Mouse (Mus musculus): ENCODE data around the gene Ccdc58. TPM values are rescaled to one million over a fixed set of nuclear protein-coding genes. Genes with fewer than 3 reads are reported as not detected.

The Ccdc58 gene
- polyA plus RNA-seq, 1 experiment from 2014 or later = 49.8 TPM

DNA sequence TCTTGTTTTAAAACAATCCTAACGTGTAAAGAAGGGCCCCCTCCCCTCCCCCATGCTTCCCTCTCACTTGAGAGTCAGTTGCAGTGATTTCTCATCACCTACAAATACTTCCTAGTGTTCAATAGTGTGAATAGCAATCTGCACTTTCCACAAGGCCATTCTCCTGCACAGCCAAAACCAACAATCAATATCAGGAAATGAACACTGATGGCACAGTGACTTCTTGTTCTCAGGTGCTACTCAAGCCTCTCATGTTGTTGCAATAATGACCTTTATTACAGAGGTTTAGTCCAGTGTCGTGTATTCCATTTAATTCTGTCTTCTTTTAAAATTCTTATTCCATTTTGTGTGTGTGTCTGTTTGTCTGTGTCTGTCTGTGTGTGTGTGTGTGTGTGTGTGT lies 66.7 kb downstream of the Ccdc58 start:
- DNase-seq (ENCODE audit: low spot score) (no peak), ATAC-seq (ENCODE audit: low FRiP score, low TSS enrichment) (no peak)
- H3K9ac ChIP-seq (ENCODE audit: low read length) = no peak overlapping the region
- WGBS = 81% methylated on average over 2 of the region's 2 CpGs
- H3K27ac ChIP-seq (replicated peaks) = no peak overlapping the region
- H3K4me3 ChIP-seq (ENCODE audit: low read depth, low read length) = no peak overlapping the region
- H3K9me3 ChIP-seq (ENCODE audit: control insufficient read depth, low read length) = no peaks in the 10 kb centered on the region
- TF ChIP-seq CTCF (IDR thresholded peaks at IDR 0.05; ENCODE audit: low read depth) (no peak), EP300 (optimal IDR thresholded peaks at IDR 0.05) (no peak)
- H3K4me1 ChIP-seq (replicated peaks; ENCODE audit: control insufficient read depth, insufficient read depth) = no peaks in the 10 kb centered on the region
- H3K27me3 ChIP-seq (ENCODE audit: control insufficient read depth, insufficient read depth, low read length) = no peaks in the 10 kb centered on the region
- H3K4me2 ChIP-seq (replicated peaks; ENCODE audit: low read depth) = no peak overlapping the region
- no peaks in the 10 kb centered on the region for H3K36me3 ChIP-seq (ENCODE audit: control insufficient read depth, insufficient read depth, low read length)

Other genes starting within 250 kb of the Ccdc58 start
- gene Parp14, start 200.1 kb upstream of the Ccdc58 start, polyA plus RNA-seq (2015; fragmentation: Nextera tagmentation; extraction: Ambion mirVana) = 1.4 and 1.7 TPM in 2 replicates
- 9.5 and 9.8 TPM in 2 replicates for gene Parp9, start 133.2 kb upstream of the Ccdc58 start, polyA plus RNA-seq (2015; fragmentation: Nextera tagmentation; extraction: Ambion mirVana)
- gene Dtx3l, start 132.5 kb upstream of the Ccdc58 start, polyA plus RNA-seq (2015; fragmentation: Nextera tagmentation; extraction: Ambion mirVana) = 4.4 and 4.9 TPM in 2 replicates
- gene Kpna1, start 92.9 kb upstream of the Ccdc58 start, polyA plus RNA-seq (2015; fragmentation: Nextera tagmentation; extraction: Ambion mirVana) = 19.5 and 20.3 TPM in 2 replicates
- gene Wdr5b, start 30.5 kb upstream of the Ccdc58 start, polyA plus RNA-seq (2015; fragmentation: Nextera tagmentation; extraction: Ambion mirVana) = 5.1 TPM in 2 replicates
- gene Fam162a, start 91 bp upstream of the Ccdc58 start, polyA plus RNA-seq (2015; fragmentation: Nextera tagmentation; extraction: Ambion mirVana) = 416 and 424 TPM in 2 replicates
- gene Csta1, start 59.6 kb downstream of the Ccdc58 start, polyA plus RNA-seq (2015; fragmentation: Nextera tagmentation; extraction: Ambion mirVana) = 107 and 119 TPM in 2 replicates
- 0.82 and 1.8 TPM in 2 replicates for gene Stfa2l1, start 85.1 kb downstream of the Ccdc58 start, polyA plus RNA-seq (2015; fragmentation: Nextera tagmentation; extraction: Ambion mirVana)
- 2.7 and 3.8 TPM in 2 replicates for gene Gm5483, start 112.5 kb downstream of the Ccdc58 start, polyA plus RNA-seq (2015; fragmentation: Nextera tagmentation; extraction: Ambion mirVana)
- gene Gm5416, start 138.7 kb downstream of the Ccdc58 start, polyA plus RNA-seq (2015; fragmentation: Nextera tagmentation; extraction: Ambion mirVana) = 0.44 TPM in 1 of 2 replicates, not detected in the other
- 1.5 and 1.7 TPM in 2 replicates for gene 2010005H15Rik, start 149.8 kb downstream of the Ccdc58 start, polyA plus RNA-seq (2015; fragmentation: Nextera tagmentation; extraction: Ambion mirVana)
- 37.1 and 38.6 TPM in 2 replicates for gene Stfa1, start 205.3 kb downstream of the Ccdc58 start, polyA plus RNA-seq (2015; fragmentation: Nextera tagmentation; extraction: Ambion mirVana)

All from stomach, postnatal 0 days (tissue).